Mouse (Mus musculus): Measurements from ENCODE around the gene Cox20.
A peak's percentile ranks its signal among the peaks of the same experiment; 100 is the strongest.
"Not testable (repeated sequence)": the region's sequence is repeated elsewhere in the genome, so short reads cannot be mapped to it uniquely, and the experiment has no call there.

Gene Cox20

GRCm38 (mm10) chr1:178318389-178319184 is at the start of gene Cox20:
Gene Cox20, plus strand, starts transcription at chr1:178319130.
- DNase-seq (ENCODE audit: low read depth, low spot score), result peak; percentile 85

DNA sequence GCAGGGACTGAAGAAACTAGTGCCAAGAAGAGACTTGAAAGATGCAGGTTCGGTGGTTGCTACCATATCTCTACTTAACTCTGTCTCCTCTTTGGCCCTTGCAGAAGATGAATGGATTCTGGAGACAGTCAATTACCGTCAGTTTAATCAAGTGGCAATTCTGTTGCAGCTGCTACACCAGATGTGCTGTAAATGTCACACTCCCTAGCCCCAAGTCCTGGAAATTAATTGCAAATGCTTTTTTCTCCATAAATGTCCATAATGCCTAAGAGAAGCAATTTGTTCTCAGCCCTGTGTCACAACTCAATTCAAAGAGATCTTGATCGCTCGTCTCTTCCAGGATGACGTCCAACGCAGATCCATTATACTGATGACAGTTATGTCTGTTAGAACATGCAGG is 48.3 kb upstream of the Cox20 start:
- no peak for DNase-seq (ENCODE audit: low read depth, low spot score)

DNA sequence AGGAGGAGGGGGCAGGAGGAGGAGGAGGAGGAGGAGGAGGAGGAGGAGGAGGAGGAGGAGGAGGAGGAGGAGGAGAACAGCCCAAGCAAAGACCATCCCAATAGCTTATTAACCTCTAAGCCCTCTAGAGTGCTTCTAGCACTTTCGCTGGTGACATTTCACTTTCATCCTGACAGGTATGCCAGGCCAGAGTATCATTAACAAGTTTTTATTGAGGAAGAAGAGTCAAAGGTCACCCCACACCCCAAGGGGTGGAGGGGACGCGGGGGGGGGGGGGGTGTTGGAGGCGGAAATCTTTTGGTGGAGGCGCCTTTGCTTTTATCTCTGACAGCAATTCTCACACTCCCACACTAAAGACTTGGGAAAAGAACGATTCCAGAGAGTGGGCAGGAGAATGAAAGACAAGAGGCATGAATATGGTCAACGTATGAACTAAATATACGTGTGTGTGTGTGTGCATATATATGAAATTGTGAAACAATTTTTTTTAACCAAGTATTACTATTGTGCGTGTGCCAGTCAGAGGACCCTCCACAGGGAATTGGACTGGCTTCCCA is 43.7 kb upstream of the Cox20 start:
- no peak for DNase-seq (ENCODE audit: low read depth, low spot score)

- no peak for DNase-seq (ENCODE audit: low read depth, low spot score)
Measured at GRCm38 (mm10) chr1:178275738-178276053, 43.2 kb upstream of the Cox20 start.

DNA sequence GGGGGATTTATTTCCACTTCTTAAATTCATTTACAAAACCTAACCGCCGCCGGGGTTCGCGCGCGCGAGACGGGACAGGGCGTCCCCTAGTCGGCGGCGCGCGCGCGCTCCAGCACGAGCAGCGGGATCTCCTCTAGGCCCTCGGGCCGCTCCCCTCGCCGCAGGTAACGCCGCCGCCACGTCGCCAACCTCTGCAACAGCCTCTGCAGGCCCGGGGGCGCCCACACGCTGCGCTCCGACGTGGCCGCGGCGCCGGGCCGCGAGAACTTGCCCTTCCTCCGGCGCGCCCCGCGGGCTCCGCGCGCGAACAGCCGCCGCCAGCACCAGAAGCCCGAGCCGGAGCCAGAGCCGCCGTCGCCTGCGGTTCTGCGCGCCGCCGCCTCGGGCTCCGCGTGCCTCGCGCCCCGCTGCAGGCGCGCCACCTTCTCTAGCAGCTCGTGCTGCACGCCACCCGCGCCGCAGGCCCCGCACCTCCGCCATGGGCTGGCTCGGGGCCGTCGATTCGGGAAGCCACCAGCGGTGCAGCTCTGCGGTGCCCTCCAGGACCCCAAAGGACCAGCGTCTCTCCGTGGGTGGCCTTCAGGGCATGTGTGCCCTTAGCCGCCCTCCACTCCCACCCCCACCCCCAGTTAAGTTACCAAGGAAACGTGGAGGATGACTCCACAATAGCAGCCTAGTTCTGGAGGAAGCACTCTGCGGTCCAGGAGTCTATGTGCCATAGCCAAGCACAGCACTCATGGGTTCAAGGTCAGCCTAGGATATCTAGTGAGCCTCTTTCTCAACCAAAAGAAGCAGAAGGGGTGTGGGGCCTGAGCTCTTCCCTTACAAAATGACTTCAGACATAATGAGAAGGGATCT is 42.6 kb upstream of the Cox20 start:
- DNase-seq (ENCODE audit: low read depth, low spot score), result no peak

DNA sequence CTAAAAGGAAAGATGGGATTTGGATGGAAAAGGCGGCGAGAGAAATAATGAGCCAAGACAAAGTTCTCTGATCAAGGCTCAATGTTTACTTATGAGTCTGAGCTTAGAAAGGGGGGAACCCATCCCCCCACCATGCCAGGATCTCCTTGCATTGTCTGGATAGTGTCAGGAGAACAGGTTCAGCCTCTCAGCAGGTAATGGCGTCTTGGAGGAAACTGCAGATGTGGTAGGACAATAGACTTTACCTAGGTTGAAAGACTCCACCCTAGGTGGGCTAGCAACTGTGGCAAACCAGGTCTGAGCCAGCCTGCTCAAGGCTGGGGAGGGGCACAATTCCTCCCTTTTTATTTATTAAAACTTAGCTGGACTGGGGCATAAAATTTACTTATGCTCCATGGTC is 35.6 kb upstream of the Cox20 start:
- DNase-seq (ENCODE audit: low read depth, low spot score), result not testable (repeated sequence)

DNA sequence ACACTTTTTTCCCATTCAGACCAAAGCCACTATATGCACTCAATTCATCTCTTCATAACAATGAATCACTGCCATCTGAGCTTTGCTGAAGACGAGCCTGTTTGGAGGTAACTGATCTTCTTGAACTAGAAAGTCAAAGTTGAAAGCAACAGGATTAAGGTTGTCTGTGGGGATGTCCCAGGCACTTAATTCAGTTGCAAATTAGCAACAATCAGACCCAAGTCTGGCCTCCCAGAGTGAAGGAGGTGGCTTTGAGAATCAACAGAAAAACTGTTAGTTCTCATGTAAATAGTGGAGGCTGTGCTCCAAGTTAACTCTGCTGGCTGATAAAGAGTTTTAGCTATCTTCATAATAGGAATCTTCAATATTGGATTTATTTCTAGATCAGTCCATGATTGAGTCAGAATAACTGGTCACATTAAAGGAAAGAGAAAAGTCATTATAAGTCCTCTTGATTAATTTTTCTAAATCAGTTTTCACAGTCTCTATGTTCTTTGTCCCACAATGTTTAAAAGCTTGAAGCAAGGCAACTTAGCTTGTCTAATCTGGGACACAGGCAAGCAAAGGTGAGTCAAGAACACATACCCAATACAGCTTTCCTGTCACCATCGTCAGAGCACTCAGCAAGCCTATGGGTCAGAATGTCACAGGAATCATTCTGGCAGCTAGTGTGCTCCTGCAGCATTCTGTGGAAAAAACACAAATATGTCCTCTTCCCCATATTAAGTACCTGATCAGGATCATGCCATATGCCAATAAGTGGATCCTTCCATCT is 34.8 kb upstream of the Cox20 start:
- no peak for DNase-seq (ENCODE audit: low read depth, low spot score)

DNA sequence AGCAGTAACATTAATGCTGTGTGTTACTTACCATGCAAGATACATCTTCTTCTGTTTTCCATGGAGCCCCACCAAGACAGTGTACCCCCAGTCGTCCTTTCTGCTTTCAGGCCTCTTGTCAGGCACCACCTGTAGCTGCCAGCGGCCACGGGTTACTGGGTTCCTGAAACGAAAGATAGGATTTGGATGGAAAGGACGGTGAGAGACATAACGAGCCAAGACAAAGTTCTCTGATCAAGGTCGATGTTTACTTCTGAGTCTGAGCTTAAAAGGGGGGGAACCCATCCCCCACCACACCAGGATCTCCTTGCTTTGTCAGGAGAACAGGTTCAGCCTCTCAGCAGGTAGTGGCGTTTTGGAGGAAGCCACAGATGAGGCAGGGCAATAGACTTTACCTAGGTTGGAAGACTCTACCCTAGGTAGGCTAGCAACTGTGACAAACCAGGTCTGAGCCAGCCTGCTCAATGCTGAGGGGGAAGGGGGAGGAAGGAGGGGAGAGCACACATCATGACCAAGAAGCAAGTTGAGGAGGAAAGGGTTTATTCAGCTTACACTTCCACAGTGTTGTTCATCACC is 31.2 kb upstream of the Cox20 start:
- no peak for DNase-seq (ENCODE audit: low read depth, low spot score)

DNA sequence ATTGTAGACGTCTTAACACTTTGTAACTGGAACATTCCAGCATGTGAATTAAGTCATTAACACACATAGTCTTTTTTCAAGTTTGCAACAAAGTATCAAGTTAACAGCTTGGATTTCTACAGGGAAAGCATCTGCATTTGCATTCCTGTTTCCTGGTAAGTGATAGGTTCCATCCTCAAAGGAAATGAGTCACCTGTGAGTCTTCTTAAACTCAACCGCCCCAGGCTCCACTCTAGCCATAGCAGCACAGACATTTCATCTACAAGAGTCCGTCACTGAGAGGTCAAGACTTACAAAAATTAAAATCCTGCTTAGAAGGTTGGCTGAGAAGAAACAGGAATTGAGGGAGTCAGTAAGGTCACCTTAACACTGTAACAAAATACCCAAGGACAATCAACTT is 27.2 kb upstream of the Cox20 start:
- DNase-seq (ENCODE audit: low read depth, low spot score), result no peak

GRCm38 (mm10) chr1:178294051-178294450 is 24.9 kb upstream of the Cox20 start:
- DNase-seq (ENCODE audit: low read depth, low spot score), result no peak

DNA sequence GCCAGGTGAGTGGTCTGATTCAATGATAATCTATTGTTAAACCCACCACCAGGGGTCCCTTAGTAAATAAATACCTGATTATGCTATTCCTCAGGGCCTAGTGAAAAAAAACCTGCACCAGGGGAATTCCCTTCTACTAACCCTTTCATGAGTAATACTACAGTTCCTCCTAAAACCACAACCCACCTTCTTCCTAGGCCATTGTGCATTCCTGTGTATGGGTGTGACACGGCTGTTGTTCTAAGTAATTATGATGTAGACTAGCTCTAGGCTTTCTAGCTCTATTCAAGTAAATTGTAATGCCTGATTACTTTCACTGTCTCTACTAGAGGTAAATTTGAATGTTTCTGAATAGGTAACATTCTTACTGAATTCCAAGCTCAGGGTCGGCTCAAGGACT is 17.7 kb upstream of the Cox20 start:
- DNase-seq (ENCODE audit: low read depth, low spot score), result not testable (repeated sequence)

DNA sequence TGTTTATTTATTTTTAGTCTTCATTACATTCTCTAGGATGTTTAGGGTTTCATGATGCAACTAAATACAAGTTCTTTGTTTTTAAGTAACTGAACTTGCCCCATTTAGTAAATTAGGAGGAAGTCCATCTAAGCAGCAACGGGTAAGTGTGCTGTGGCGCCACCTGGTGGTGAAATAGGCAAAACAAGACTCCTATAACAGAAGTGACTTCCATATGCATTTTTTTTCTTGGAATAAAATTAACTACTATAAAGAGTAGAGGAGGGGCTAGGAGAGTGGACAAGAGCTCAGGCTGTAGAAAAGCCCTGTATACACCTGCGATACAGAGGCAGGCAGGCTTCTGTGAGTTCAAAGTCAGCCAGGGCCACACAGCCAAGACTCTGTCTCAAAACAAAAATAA is 15.5 kb upstream of the Cox20 start:
- DNase-seq (ENCODE audit: low read depth, low spot score), result no peak

- no peak for DNase-seq (ENCODE audit: low read depth, low spot score)
Measured at GRCm38 (mm10) chr1:178309487-178309886, 9.4 kb upstream of the Cox20 start.

GRCm38 (mm10) chr1:178310128-178310527 is 8.8 kb upstream of the Cox20 start:
- DNase-seq (ENCODE audit: low read depth, low spot score), result no peak

GRCm38 (mm10) chr1:178313039-178313597 is 5.8 kb upstream of the Cox20 start:
- no peak for DNase-seq (ENCODE audit: low read depth, low spot score)

GRCm38 (mm10) chr1:178314236-178314635 is 4.7 kb upstream of the Cox20 start:
- DNase-seq (ENCODE audit: low read depth, low spot score), result no peak

GRCm38 (mm10) chr1:178317275-178318001 is 1.5 kb upstream of the Cox20 start:
- DNase-seq (ENCODE audit: low read depth, low spot score), result no peak

- DNase-seq (ENCODE audit: low read depth, low spot score), result no peak
Measured at GRCm38 (mm10) chr1:178318002-178318388, 935 bp upstream of the Cox20 start.

DNA sequence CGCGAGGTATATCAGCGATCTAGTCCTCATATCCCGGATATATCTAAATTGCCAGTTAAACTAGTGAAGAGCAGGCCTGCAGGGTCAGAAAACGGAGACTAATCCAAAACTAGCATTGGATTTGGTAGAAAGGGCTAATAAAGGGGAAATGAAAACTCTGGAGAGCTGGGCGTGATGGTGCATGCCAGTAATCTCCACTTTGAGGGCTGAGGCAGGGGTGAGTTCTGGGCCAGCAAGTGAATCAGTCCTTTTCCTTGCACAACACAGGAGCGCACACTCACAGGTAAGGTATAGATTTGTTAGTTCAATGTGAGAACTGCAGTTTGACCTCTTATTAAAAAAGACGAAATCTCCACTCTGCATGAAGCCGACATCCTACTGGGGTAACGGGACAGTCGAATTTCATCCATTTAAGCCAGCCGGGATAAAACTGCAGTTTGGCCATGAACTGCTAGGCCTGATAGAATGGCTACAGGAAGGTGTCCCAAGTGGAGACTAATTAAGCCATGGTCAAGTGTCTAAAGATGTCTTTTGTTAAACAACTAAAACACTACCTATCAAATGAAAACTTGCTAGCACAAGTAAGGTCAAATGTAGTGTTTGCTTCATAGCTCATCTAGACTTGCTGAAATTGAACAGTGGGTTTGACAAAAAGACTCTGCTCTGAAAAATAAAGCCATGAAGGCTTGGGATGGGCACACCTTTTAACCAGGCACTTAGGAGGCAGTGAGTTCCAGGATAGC is 536 bp downstream of the Cox20 start:
- no peak for DNase-seq (ENCODE audit: low read depth, low spot score)
